Mouse (Mus musculus): ENCODE measurements around the gene Nol12.

DNA sequence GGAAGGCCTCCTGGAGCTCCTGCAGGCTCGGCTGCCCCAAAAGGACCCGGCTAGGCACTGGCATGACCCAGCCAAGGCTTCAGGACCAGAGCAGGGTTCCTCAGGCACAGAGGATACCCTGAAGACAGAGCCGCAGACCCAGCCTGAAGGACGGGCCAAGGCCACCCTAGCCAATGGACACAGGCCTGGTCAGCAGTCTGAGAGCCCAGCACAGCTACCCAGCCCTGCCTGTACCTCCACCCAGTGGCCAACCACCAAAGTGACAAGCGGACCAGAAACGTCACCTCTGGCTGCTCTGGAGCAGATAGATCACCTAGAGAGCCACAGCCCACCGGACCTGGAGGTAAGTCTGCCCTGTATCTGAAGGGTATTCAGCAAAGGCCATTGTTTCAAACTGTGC is 39.2 kb downstream of the Nol12 start:
- TF ChIP-seq CTCF (IDR thresholded peaks at IDR 0.05; ENCODE audit: insufficient read depth, low read length) = 0 out of 2 replicates have a peak, but pooled peaks have one; percentile 13
- TF ChIP-seq POLR2A (IDR thresholded peaks at IDR 0.05; ENCODE audit: borderline replicate concordance, extremely low read depth, low read depth, low read length) = no peak

Measured in lung, adult 2 months (tissue).